Mouse (Mus musculus) heart, postnatal 4 days (tissue): ENCODE results near the gene Clybl. TPM values are rescaled to one million over a fixed set of nuclear protein-coding genes. Genes with fewer than 3 reads are reported as not detected.

ENCODE experiments used
- DNase-seq: peaks from one replicate; pipeline ENCODE4 v3.0.0; 2021
- total RNA-seq, 2 experiments: library from RNA; stranded (reverse); gene quantifications; 2 replicates each; pipeline ENCODE4 v1.2.3; 2021

Clybl gene
- total RNA-seq, 2 experiments from 2014 or later: 83.0 to 94.2 TPM

GRCm38 (mm10) chr14:122200247-122200885, 18.9 kb downstream of the Clybl start:
- no peak for DNase-seq

DNA sequence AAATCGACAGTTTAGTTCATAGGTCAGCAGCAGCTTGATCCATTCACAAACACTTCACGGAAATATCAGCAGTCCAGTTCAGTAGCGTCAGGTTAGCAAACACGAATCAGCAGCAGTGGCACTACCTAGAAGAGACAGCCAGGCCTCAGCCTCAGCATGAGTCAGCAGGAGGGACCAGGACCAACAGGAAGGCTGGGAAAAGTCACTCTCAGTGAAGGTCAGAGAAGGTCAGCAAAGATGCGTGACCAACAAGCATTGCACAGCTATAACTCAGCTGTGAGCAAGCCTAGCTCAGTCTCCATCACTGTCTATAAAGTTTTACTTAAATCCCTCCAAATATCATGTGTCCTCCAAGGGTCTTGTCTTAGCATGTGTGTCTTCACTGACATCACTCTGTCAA, 27.7 kb downstream of the Clybl start:
- no peak for DNase-seq

DNA sequence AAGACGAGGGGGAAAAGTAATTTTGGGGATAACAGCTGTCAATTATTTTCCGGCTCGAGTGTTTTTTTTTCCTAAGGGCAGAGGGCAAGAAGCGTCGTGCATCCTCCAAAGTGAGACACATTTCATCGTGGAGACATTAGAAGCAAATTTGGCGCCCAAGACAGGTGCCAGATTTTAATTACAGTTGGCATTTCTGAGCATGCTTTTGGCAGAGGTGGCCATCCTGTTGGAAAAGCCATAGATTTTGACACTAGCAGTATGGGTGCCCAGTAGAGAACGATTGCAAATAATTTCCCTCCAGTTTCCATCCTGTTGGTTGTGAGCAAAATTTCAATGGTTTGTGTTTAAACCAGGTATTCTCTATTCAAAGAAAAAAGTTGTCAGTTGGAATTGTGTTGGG, 32.1 kb downstream of the Clybl start:
- no peak for DNase-seq

GRCm38 (mm10) chr14:122214126-122214525, 32.6 kb downstream of the Clybl start:
- DNase-seq: no peak

DNA sequence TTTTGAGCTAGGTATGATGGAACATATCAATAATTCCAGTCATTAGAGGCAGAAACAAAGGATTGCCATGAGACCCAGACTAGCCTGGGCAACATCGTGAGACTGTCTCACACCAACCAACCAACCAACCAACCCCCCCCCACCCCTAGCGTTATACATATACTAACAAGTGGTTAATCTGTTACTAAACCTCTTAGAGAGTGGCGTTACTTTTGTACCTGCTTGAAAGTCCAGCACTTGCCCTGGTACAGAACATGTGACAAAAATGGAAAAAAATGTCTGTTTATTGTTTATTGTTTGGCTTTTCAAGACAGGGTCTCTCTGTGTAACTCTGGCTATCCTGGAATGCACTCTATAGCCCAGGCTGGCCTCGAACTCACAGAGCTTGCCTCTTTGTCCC, 35.7 kb downstream of the Clybl start:
- DNase-seq: no peak

DNA sequence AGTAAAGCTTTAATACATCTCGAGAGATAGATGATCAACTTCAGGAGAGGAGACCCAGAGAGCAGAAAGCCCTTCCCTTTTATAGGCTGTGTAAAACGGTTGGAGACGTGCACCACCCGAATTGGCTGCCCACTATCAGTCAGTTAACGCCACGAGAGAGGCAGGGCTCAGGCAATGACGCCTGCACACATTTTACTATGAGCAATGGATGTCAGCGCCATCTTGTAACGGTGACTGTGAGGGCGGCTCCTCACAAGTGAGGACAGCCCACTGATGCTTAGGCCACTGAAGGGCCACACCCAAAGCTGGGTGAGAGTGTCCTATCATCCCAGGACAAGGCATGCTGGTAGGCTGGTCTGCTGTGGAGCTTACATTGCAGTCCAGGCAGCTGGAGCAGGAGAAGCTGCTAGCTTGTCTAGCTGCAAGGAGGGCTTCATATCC, 41.5 kb downstream of the Clybl start:
- DNase-seq: no peak

DNA sequence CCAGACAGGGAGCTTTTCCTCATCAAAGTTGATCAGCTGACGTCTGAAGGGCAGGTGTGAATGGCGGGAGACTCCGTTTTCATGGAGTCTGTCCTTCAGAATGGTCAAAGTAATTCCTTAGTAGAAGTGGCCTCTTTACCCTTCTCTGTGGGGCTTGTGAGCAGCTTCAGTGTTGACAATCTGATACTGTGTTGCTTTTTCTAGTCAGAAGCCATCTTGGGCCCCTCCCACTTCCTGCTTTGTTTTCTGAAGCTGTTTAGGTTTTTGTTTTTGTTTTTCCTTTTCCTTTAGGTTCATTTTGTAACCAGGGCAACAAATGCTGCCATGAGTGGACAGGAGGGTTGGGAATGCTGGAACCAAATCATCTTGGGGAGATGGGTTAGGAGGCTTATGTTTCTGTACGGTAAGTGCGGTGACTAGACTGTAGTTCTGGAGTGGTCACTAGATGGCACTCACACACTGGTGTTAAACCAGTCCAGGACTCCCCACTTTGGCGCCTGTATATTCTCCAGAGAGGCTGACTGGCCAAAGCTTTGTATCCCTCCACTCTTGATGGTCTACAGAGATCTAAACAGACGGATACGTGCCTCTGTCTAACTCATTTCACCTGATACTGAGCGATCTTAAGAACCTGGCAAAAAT, 42.1 kb downstream of the Clybl start:
- DNase-seq: peak; percentile 84

DNA sequence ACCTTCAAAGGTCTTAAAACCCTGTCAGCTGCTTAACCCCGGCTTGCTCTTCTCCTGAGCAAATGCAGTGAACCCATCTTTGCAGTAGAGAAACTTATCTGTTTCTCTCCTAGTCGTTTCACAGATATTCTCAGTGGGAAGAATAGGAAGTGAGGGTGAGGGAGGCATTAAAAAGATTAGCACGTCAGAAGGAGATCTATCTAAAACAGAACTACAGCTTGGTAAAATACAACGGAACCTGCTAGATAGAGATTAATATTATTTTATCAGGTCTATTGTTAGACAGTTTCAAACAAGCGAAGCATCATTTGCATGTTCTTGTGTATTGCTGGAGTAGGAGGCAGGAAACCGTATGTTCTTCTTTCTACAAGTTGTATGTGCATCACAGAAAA, 42.6 kb downstream of the Clybl start:
- no peak for DNase-seq

- no peak for DNase-seq
Measured at GRCm38 (mm10) chr14:122224501-122224928, 43.0 kb downstream of the Clybl start.

DNA sequence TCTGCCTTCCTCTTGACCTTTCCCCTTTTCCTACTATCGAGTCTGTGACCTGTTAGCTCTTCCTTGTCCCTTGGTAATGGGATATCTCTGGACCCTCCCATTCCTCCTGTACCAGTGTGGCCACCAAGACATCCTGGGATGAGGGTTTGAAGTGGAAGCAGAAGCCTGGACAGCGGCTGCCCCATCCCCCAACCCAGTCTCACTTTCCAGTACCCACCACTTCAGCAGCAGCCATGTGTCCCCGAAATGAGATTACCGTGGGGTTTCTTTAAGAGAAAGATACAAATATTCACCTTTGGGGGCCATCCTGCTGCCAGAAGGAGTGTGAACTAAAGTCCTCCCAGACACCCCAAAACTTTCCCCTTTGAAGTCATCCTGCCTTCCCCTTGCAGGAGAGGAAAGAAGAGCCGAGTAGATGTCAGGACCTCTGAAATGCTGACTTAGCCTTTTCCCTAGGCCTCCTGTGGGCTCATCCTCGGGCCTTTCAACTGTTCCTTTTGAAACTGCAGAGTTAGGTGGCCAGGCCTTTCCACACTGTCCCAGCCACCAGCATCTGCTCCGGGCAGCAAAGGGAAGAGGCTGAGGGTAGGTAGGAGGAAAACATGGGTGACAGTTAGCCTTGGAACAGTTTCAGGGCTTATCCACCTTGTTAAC, 44.1 kb downstream of the Clybl start:
- DNase-seq: no peak

- DNase-seq: no peak
Measured at GRCm38 (mm10) chr14:122226133-122226515, 44.6 kb downstream of the Clybl start.

- no peak for DNase-seq
Measured at GRCm38 (mm10) chr14:122226666-122227453, 45.4 kb downstream of the Clybl start.

GRCm38 (mm10) chr14:122227454-122227951, 46.0 kb downstream of the Clybl start:
- no peak for DNase-seq

GRCm38 (mm10) chr14:122228816-122229551, 47.5 kb downstream of the Clybl start:
- DNase-seq: no peak

GRCm38 (mm10) chr14:122229988-122230387, 48.5 kb downstream of the Clybl start:
- DNase-seq: no peak

GRCm38 (mm10) chr14:122230621-122231025, 49.1 kb downstream of the Clybl start:
- DNase-seq: no peak

GRCm38 (mm10) chr14:122231073-122231472, 49.6 kb downstream of the Clybl start:
- DNase-seq: no peak

- DNase-seq: no peak
Measured at GRCm38 (mm10) chr14:122233212-122233714, 51.8 kb downstream of the Clybl start.

DNA sequence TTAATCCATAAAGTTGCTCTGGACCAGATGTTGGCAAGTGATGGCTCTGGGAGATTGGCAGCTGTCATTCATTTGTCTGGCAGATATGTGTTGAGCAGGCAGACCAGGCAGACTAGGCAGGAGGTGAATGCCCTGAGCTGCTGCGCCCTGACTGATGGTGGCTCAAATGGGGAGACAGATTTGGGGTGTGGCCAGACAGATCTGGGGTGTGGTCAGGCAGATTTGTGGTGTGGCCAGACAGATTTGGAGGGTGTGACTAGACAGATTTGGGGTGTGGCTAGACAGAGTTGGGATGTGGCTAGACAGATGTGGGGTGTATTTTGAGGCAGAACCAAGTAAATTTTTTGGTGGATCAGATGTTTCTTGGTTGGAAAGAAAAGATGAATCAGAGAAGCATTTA, 62.4 kb downstream of the Clybl start:
- no peak for DNase-seq

- DNase-seq: no peak
Measured at GRCm38 (mm10) chr14:122246919-122247859, 65.7 kb downstream of the Clybl start.

- DNase-seq: peak; percentile 15
Measured at GRCm38 (mm10) chr14:122249123-122249522, 67.6 kb downstream of the Clybl start.
